Mouse (Mus musculus): ENCODE measurements around the gene Slc39a11. TPM values are rescaled to one million over a fixed set of nuclear protein-coding genes. Genes with fewer than 3 reads are reported as not detected.

Slc39a11 gene
- polyA plus RNA-seq (2015; fragmentation: Nextera tagmentation; extraction: Ambion mirVana): 23.7 and 26.2 TPM in 2 replicates

GRCm38 (mm10) chr11:113649353-113650210 is at the start of gene Slc39a11:
Gene Slc39a11, minus strand, starts transcription at chr11:113650079.
- Histone ChIP-seq H3K27me3 (ENCODE audit: control insufficient read depth, insufficient read depth, low read depth, low read length) (no peaks in the 10 kb centered on the region), H3K9ac (ENCODE audit: low read length) (peak within 1 kb of the TSS; percentile 96), H3K36me3 (ENCODE audit: control insufficient read depth, insufficient read depth, low read length) (peaks cover 22% of the 10 kb centered on the region), H3K4me1 (replicated peaks; ENCODE audit: control insufficient read depth, insufficient read depth, low read length) (peaks cover 16% of the 10 kb centered on the region), H3K9me3 (ENCODE audit: control insufficient read depth, low read length) (peaks cover 4% of the 10 kb centered on the region; the same call in 1 of the 2 replicates), H3K4me3 (ENCODE audit: low read length) (peak within 1 kb of the TSS; percentile 88), H3K27ac (ENCODE audit: low read length) (peak within 1 kb of the TSS; percentile 86), H3K4me2 (ENCODE audit: low read depth, low read length) (peak within 1 kb of the TSS; percentile 67)
- under 1% methylated on average over 64 of the region's 91 CpGs for WGBS
- ATAC-seq (ENCODE audit: low read depth): peak; percentile 86

DNA sequence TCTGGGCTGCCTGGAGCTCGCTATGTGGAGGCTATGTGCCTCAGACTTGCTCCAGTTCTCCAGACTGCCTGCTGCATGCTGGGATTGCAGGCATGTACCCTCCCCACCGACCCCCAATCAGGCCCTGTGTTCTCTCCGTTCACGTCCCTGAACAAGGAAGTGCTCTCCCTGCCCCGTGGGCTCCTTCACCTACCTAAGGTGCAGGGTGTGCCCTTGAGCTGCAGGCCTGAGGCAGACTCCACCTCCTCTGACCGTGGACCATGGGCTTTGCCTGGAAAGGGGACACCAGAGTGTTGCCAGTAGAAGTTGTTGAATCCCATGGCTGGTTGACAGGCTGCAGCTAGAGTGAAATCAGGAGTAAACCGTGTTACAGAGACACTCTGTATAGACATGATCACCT is 49.8 kb upstream of the Slc39a11 start:
- Histone ChIP-seq H3K4me1 (replicated peaks; ENCODE audit: control insufficient read depth, insufficient read depth, low read length) (peaks cover 3% of the 10 kb centered on the region; the same call in 1 of the 2 replicates), H3K4me2 (ENCODE audit: low read depth, low read length) (no peak overlapping the region), H3K4me3 (ENCODE audit: low read length) (no peak overlapping the region), H3K27ac (ENCODE audit: low read length) (no peak overlapping the region), H3K9ac (ENCODE audit: low read length) (no peak overlapping the region), H3K9me3 (ENCODE audit: control insufficient read depth, low read length) (no peaks in the 10 kb centered on the region), H3K27me3 (ENCODE audit: control insufficient read depth, insufficient read depth, low read depth, low read length) (no peaks in the 10 kb centered on the region), H3K36me3 (ENCODE audit: control insufficient read depth, insufficient read depth, low read length) (peaks cover 14% of the 10 kb centered on the region)
- 80% methylated on average over 7 of the region's 7 CpGs for WGBS
- ATAC-seq (ENCODE audit: low read depth): no peak

- H3K27me3 ChIP-seq (ENCODE audit: control insufficient read depth, insufficient read depth, low read depth, low read length): no peaks in the 10 kb centered on the region
- H3K9me3 ChIP-seq (ENCODE audit: control insufficient read depth, low read length): no peaks in the 10 kb centered on the region
- 52% methylated on average over 12 of the region's 12 CpGs for WGBS
- peaks cover 18% of the 10 kb centered on the region for H3K36me3 ChIP-seq (ENCODE audit: control insufficient read depth, insufficient read depth, low read length)
- H3K9ac ChIP-seq (ENCODE audit: low read length): no peak overlapping the region
- no peaks in the 10 kb centered on the region for H3K4me1 ChIP-seq (replicated peaks; ENCODE audit: control insufficient read depth, insufficient read depth, low read length)
- ATAC-seq (ENCODE audit: low read depth): 0 out of 2 replicates have a peak, but pooled peaks have one; percentile 52
- H3K4me2 ChIP-seq (ENCODE audit: low read depth, low read length): no peak overlapping the region
- H3K4me3 ChIP-seq (ENCODE audit: low read length): no peak overlapping the region
- no peak overlapping the region for H3K27ac ChIP-seq (ENCODE audit: low read length)
Observed at GRCm38 (mm10) chr11:113698013-113698545, 48.2 kb upstream of the Slc39a11 start.

GRCm38 (mm10) chr11:113697571-113697970 is 47.7 kb upstream of the Slc39a11 start:
- Histone ChIP-seq H3K36me3 (ENCODE audit: control insufficient read depth, insufficient read depth, low read length) (peaks cover 18% of the 10 kb centered on the region), H3K4me2 (ENCODE audit: low read depth, low read length) (no peak overlapping the region)
- WGBS: 78% methylated on average over 5 of the region's 5 CpGs

GRCm38 (mm10) chr11:113691851-113692250 is 42.0 kb upstream of the Slc39a11 start:
- H3K36me3 ChIP-seq (ENCODE audit: control insufficient read depth, insufficient read depth, low read length): peaks cover 39% of the 10 kb centered on the region
- no peak overlapping the region for H3K9ac ChIP-seq (ENCODE audit: low read length)
- WGBS: 76% methylated on average over 3 of the region's 3 CpGs
- H3K4me2 ChIP-seq (ENCODE audit: low read depth, low read length): no peak overlapping the region
- H3K27ac ChIP-seq (ENCODE audit: low read length): no peak overlapping the region
- no peaks in the 10 kb centered on the region for H3K9me3 ChIP-seq (ENCODE audit: control insufficient read depth, low read length)
- ATAC-seq (ENCODE audit: low read depth): no peak
- no peaks in the 10 kb centered on the region; the same call in 1 of the 2 replicates for H3K4me1 ChIP-seq (replicated peaks; ENCODE audit: control insufficient read depth, insufficient read depth, low read length)
- H3K4me3 ChIP-seq (ENCODE audit: low read length): no peak overlapping the region
- no peaks in the 10 kb centered on the region for H3K27me3 ChIP-seq (ENCODE audit: control insufficient read depth, insufficient read depth, low read depth, low read length)

More at GRCm38 (mm10) chr11:113697571-113697970, 47.7 kb upstream of the Slc39a11 start:
- no peaks in the 10 kb centered on the region for H3K9me3 ChIP-seq (ENCODE audit: control insufficient read depth, low read length)
- H3K9ac ChIP-seq (ENCODE audit: low read length): no peak overlapping the region
- no peak for ATAC-seq (ENCODE audit: low read depth)
- H3K27ac ChIP-seq (ENCODE audit: low read length): no peak overlapping the region
- H3K27me3 ChIP-seq (ENCODE audit: control insufficient read depth, insufficient read depth, low read depth, low read length): no peaks in the 10 kb centered on the region
- H3K4me3 ChIP-seq (ENCODE audit: low read length): no peak overlapping the region
- H3K4me1 ChIP-seq (replicated peaks; ENCODE audit: control insufficient read depth, insufficient read depth, low read length): no peaks in the 10 kb centered on the region

DNA sequence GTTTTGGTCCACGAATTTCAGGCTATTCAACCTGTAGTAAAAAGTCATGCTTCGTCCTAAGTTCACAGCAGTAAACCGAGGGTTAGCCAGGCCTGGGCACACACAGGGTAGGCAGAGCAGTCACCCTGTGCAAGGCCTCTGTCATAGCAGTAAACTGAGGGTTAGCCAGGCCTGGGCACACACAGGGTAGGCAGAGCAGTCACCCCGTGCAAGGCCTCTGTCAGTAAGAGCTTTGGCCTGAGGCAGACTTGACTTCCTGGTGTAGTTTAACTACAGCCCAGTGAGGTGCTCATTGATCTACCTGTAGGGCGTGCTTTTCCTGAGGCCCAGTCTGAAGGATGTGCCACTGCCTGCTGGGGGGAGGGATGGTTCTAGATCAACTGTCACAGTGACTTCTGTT is 41.4 kb upstream of the Slc39a11 start:
- Histone ChIP-seq H3K4me3 (ENCODE audit: low read length) (no peak overlapping the region), H3K9ac (ENCODE audit: low read length) (no peak overlapping the region), H3K9me3 (ENCODE audit: control insufficient read depth, low read length) (no peaks in the 10 kb centered on the region), H3K4me2 (ENCODE audit: low read depth, low read length) (no peak overlapping the region), H3K4me1 (replicated peaks; ENCODE audit: control insufficient read depth, insufficient read depth, low read length) (no peaks in the 10 kb centered on the region; the same call in 1 of the 2 replicates), H3K27me3 (ENCODE audit: control insufficient read depth, insufficient read depth, low read depth, low read length) (no peaks in the 10 kb centered on the region), H3K27ac (ENCODE audit: low read length) (no peak overlapping the region), H3K36me3 (ENCODE audit: control insufficient read depth, insufficient read depth, low read length) (peaks cover 37% of the 10 kb centered on the region)
- 83% methylated on average over 5 of the region's 5 CpGs for WGBS
- ATAC-seq (ENCODE audit: low read depth): no peak

- Histone ChIP-seq H3K9me3 (ENCODE audit: control insufficient read depth, low read length) (no peaks in the 10 kb centered on the region), H3K27ac (ENCODE audit: low read length) (no peak overlapping the region), H3K4me3 (ENCODE audit: low read length) (no peak overlapping the region), H3K9ac (ENCODE audit: low read length) (no peak overlapping the region), H3K27me3 (ENCODE audit: control insufficient read depth, insufficient read depth, low read depth, low read length) (no peaks in the 10 kb centered on the region), H3K4me1 (replicated peaks; ENCODE audit: control insufficient read depth, insufficient read depth, low read length) (no peaks in the 10 kb centered on the region; the same call in 1 of the 2 replicates), H3K36me3 (ENCODE audit: control insufficient read depth, insufficient read depth, low read length) (peaks cover 35% of the 10 kb centered on the region), H3K4me2 (ENCODE audit: low read depth, low read length) (no peak overlapping the region)
- 85% methylated on average over 12 of the region's 12 CpGs for WGBS
- ATAC-seq (ENCODE audit: low read depth): no peak
Observed at GRCm38 (mm10) chr11:113690506-113690905, 40.6 kb upstream of the Slc39a11 start.

DNA sequence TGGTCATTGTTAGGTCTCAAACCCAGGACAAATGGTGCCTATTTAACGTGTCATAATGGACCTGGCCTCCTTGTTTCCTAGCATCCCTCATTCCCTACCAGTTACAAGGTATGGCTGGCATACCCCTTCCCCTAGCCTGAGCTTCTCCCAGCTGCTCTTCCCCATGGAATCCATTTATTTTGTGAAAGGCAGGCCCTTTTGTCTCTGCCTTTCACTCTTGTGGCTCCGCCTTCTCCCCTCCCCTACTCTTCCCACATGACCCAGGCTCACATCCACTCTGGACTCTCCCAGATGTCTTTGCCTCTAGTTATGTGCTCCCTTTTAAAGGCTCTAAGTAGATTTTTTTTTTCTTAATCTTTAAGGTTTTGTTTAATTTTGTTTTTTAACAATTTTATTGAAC is 37.2 kb upstream of the Slc39a11 start:
- Histone ChIP-seq H3K4me2 (ENCODE audit: low read depth, low read length) (no peak overlapping the region), H3K27me3 (ENCODE audit: control insufficient read depth, insufficient read depth, low read depth, low read length) (no peaks in the 10 kb centered on the region), H3K36me3 (ENCODE audit: control insufficient read depth, insufficient read depth, low read length) (peaks cover 23% of the 10 kb centered on the region), H3K4me1 (replicated peaks; ENCODE audit: control insufficient read depth, insufficient read depth, low read length) (peaks cover 13% of the 10 kb centered on the region), H3K9ac (ENCODE audit: low read length) (no peak overlapping the region), H3K27ac (ENCODE audit: low read length) (no peak overlapping the region), H3K9me3 (ENCODE audit: control insufficient read depth, low read length) (no peaks in the 10 kb centered on the region), H3K4me3 (ENCODE audit: low read length) (no peak overlapping the region)
- 79% methylated on average over 2 of the region's 2 CpGs for WGBS
- ATAC-seq (ENCODE audit: low read depth): no peak

DNA sequence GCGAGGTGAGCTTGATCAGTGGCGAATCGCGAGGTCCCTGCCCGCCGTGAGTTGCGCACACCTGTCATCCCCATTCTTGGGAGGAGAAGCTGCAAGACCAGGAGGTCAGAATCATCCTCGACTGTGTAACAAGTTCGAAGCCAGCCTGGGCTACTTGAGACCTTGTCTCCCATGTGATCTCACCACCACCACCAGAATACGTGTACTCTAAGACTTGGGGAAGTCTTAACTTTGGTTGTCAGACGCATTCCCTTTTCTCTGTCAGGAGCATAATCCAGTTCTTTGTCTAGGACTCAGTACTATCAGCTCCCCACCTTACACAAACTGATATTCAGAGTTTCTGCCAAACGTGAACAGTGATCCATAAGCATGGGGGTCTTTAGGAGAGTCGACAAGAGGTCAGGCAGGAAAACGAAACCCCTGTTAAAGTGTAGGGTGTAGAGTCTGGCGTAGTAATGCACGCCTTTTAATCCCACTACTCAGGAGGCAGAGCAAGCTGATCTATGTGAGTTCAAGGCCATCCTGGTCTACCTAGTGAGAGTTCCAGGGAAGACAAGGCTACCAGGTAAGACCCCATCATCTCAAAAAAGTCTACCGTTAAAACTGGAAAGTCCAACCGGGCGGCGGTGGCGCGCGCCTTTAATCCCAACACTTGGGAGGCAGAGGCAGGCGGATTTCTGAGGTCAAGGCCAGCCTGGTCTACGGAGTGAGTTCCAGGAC is 35.0 kb upstream of the Slc39a11 start:
- H3K4me1 ChIP-seq (replicated peaks; ENCODE audit: control insufficient read depth, insufficient read depth, low read length): peaks cover 22% of the 10 kb centered on the region
- no peak for ATAC-seq (ENCODE audit: low read depth)
- H3K27me3 ChIP-seq (ENCODE audit: control insufficient read depth, insufficient read depth, low read depth, low read length): no peaks in the 10 kb centered on the region
- 37% methylated on average over 25 of the region's 25 CpGs for WGBS
- H3K9me3 ChIP-seq (ENCODE audit: control insufficient read depth, low read length): no peaks in the 10 kb centered on the region
- peak overlapping the region; percentile 78 for H3K4me3 ChIP-seq (ENCODE audit: low read length)
- peak overlapping the region; percentile 39; the same call in 1 of the 2 replicates for H3K27ac ChIP-seq (ENCODE audit: low read length)
- peaks cover 18% of the 10 kb centered on the region for H3K36me3 ChIP-seq (ENCODE audit: control insufficient read depth, insufficient read depth, low read length)
- peak overlapping the region; percentile 92 for H3K9ac ChIP-seq (ENCODE audit: low read length)
- peak overlapping the region; percentile 74 for H3K4me2 ChIP-seq (ENCODE audit: low read depth, low read length)

Data from lung, embryonic 16.5 days (tissue).